Mouse (Mus musculus) olfactory bulb, adult 2 months (tissue): ENCODE results near the gene 6430548M08Rik. TPM values are rescaled to one million over a fixed set of nuclear protein-coding genes. Genes with fewer than 3 reads are reported as not detected.

Source experiments
- H3K27ac ChIP-seq: fragments of 200-500 bp; 2 replicates; pipeline ENCODE4 v1.5.1; 2012; ENCODE audit warnings: low read depth, low read length; ENCODE audit not compliant: insufficient read depth
- H3K4me1 ChIP-seq: fragments of 200-500 bp; 2 replicates; pipeline ENCODE4 v1.6.1; 2012; ENCODE audit warnings: low read length; ENCODE audit not compliant: control insufficient read depth, insufficient read depth
- H3K4me3 ChIP-seq: fragments of 200-500 bp; 2 replicates; pipeline ENCODE4 v1.5.1; 2012; ENCODE audit warnings: mild to moderate bottlenecking, low read depth, low read length, moderate library complexity; ENCODE audit not compliant: insufficient read depth
- CTCF ChIP-seq: fragments of 200-500 bp; IDR thresholded peaks from 2 replicates; pipeline ENCODE4 v1.5.1; 2012; ENCODE audit warnings: low read depth, mild to moderate bottlenecking, low read length, moderate library complexity; ENCODE audit not compliant: insufficient read depth
- POLR2A ChIP-seq: fragments of 200-500 bp; IDR thresholded peaks from 2 replicates; pipeline ENCODE4 v1.6.1; 2012; ENCODE audit warnings: mild to moderate bottlenecking, low read depth, low read length, moderate library complexity; ENCODE audit not compliant: insufficient read depth
- WGBS: fragments of 180-500 bp; shearing (Covaris S2); methylation state at CpG from one replicate; pipeline ENCODE4 v1.1.7; 2018; 5-methylcytosine and 5-hydroxymethylcytosine counted together
- polyA plus RNA-seq: library from polyadenylated mRNA; stranded (reverse); fragments of >200 nt; gene quantifications from 2 replicates; pipeline ENCODE4 v1.2.4, GENCODE M21; 2012; ENCODE audit warnings: low replicate concordance; ENCODE audit not compliant: missing spikeins, insufficient read depth, insufficient read length

Gene 6430548M08Rik
- polyA plus RNA-seq, 1 experiment, result 540 TPM

DNA sequence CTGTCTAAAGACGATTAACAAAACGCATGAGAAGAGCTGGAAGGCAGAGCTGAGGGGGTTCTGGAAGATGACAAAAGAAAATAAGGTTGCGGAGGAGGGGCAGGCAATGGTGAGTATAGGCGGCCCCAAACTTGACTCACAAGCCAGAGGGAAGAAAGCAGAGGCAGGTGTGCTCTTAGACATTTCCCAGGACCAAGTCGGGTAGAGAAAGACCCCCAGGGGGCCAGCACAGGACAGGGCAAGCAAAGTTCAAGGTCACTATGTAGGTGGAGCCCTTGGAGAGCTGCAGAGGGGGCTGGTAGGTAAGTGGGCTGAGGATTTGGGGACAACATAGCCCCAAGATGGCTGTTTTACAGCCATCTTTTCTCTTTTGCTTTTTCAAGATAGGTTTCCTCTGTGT, 34.6 kb upstream of the 6430548M08Rik start:
- Histone ChIP-seq H3K4me3 (no peak overlapping the region), H3K4me1 (no peaks in the 10 kb centered on the region), H3K27ac (no peak overlapping the region)
- TF ChIP-seq POLR2A (no peak), CTCF (no peak)
- WGBS, result 45% methylated on average over 5 of the region's 5 CpGs

DNA sequence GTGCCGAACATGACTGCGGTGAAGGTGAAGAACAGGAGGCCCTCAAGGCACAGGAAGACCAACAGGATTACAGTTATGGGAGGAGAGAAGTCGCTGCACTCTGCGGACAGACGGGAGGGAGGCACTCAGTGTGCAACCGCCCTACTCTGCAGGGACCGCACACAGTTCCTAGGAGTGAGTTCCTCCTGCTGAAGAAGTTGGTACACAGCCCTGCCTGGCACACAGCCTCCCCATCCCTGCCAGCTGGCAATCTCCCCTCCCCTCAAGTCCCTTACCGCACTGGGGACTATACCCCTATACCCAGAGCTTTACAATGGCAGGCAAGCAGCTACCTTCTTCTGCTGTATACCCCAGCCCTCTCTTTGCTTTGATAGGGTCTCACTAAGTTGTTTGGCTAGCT, 30.7 kb upstream of the 6430548M08Rik start:
- WGBS, result 50% methylated on average over 8 of the region's 8 CpGs
- H3K4me1 ChIP-seq, result no peaks in the 10 kb centered on the region
- TF ChIP-seq POLR2A (no peak), CTCF (no peak)
- H3K4me3 ChIP-seq, result no peak overlapping the region
- H3K27ac ChIP-seq, result no peak overlapping the region

DNA sequence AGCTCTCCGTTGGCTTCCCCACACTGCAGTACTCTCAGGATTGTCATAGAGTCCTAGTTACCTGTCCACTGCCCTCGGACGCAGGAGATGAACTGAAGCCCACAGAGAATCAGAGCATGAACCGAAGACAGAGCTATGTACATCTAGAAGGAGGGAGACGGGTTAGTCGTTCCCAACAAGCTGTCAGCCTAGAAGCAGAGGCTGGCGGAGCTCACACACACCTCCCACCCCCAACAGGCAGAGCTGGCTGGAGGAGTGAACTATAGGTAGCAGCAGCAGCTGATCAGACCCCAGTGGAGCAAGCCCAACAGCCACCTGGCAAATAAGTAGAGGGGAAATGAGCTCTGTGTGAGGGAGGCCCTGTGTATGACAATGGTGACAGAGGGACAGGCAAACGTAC, 29.2 kb upstream of the 6430548M08Rik start:
- H3K4me3 ChIP-seq, result no peak overlapping the region
- TF ChIP-seq CTCF (no peak), POLR2A (no peak)
- WGBS, result 87% methylated on average over 8 of the region's 8 CpGs
- H3K27ac ChIP-seq, result no peak overlapping the region
- 0 out of 2 replicates have a peak, but pooled peaks cover 6% of the 10 kb centered on the region for H3K4me1 ChIP-seq

GRCm38 (mm10) chr8:120089511-120089910, 24.4 kb upstream of the 6430548M08Rik start:
- H3K4me1 ChIP-seq, result peaks cover 12% of the 10 kb centered on the region; the same call in 1 of the 2 replicates
- H3K4me3 ChIP-seq, result no peak overlapping the region
- TF ChIP-seq POLR2A (no peak), CTCF (no peak)
- WGBS, result 84% methylated on average over 7 of the region's 7 CpGs
- H3K27ac ChIP-seq, result no peak overlapping the region

- TF ChIP-seq POLR2A, result no peak
- no peak for TF ChIP-seq CTCF
- Histone ChIP-seq H3K4me3 (no peak overlapping the region), H3K4me1 (peaks cover 24% of the 10 kb centered on the region), H3K27ac (no peak overlapping the region)
- 92% methylated on average over 3 of the region's 3 CpGs for WGBS
Measured at GRCm38 (mm10) chr8:120091032-120091431, 22.9 kb upstream of the 6430548M08Rik start.

DNA sequence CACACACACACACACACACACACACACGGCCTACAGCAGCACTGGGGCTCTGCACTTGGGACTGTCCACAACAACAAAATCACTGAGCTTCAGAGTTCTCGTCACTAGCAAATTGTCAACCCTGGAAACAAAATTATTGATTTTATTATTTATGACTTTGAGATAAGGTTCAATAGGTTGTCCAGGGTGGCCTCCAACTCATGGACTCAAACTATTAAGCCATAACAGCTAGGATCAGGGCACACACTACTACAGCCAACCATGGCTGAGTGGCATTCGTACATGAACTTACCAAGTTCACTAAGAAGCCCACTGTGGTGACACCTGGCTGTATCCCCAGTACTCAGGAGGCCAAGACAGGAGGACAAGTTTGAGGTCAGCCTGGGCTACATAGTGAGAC, 20.8 kb upstream of the 6430548M08Rik start:
- Histone ChIP-seq H3K4me3 (no peak overlapping the region), H3K4me1 (peaks cover 37% of the 10 kb centered on the region), H3K27ac (no peak overlapping the region)
- 93% methylated on average over 3 of the region's 3 CpGs for WGBS
- TF ChIP-seq CTCF (no peak), POLR2A (no peak)

- no peak for TF ChIP-seq CTCF
- TF ChIP-seq POLR2A, result no peak
- no peak overlapping the region for H3K4me3 ChIP-seq
- H3K27ac ChIP-seq, result no peak overlapping the region
- peaks cover 31% of the 10 kb centered on the region for H3K4me1 ChIP-seq
- 73% methylated on average over 10 of the region's 10 CpGs for WGBS
Measured at GRCm38 (mm10) chr8:120094801-120095200, 19.2 kb upstream of the 6430548M08Rik start.

DNA sequence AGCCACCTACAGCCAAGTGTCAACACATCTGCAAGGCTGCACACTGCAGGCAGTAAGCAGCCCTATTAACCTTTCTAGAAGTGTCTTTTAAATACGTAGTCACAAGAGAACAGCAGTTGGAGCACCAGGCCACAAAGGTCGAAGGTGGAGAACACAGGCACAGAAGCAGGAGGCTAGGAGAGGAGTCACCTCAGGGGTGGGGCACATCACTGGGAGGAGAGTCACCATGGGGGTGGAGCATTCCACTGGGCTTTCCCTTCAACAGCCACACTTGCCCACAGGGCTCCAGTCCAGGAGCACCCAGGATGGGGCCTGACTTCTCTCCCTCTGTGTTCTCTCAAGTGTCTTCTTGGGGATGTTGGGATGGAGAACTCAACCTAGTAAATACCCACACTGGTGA, 17.5 kb upstream of the 6430548M08Rik start:
- H3K27ac ChIP-seq, result no peak overlapping the region
- no peak overlapping the region for H3K4me3 ChIP-seq
- H3K4me1 ChIP-seq, result peaks cover 31% of the 10 kb centered on the region
- 41% methylated on average over 2 of the region's 2 CpGs for WGBS
- no peak for TF ChIP-seq POLR2A
- TF ChIP-seq CTCF, result no peak

DNA sequence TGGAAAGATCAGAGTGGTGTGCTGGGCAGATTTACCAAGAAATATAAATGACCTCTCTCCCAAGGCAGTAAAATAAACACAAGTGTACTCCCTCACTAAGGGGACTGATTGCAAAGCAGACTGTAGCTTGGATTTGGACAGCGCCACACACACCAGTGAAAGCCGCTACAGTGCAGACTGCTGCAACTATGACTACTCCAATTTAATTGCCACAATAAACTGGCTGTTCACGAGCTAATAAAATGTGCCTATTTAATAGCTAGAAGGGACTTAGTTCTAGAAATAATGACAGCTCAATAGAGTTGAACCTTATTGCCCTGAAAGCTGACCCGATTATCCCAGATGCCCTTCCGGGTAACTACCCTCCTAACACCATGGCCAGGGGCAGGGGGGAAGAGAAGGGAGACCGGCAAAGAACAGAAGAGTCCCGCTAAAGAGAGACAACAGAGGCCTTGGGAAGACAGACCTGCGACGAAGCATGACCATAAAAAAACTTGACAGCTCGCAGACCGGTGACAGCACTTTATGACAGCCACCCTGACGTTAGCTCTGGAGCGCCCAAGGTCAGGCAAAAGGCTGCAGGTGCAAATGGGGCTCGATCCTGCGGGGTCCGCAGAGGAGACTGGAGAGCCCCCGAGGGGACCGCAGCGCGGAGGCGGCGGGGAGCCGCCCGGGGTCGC, 13.4 kb upstream of the 6430548M08Rik start:
- no peak for TF ChIP-seq POLR2A
- Histone ChIP-seq H3K27ac (peak overlapping the region; percentile 91; the same call in 1 of the 2 replicates), H3K4me3 (peak overlapping the region; percentile 87), H3K4me1 (peaks cover 22% of the 10 kb centered on the region)
- 1% methylated on average over 25 of the region's 25 CpGs for WGBS
